Mouse (Mus musculus): ENCODE measurements around the gene Txnrd2. TPM values are rescaled to one million over a fixed set of nuclear protein-coding genes. Genes with fewer than 3 reads are reported as not detected.

Txnrd2 gene
- polyA plus RNA-seq, 1 experiment from 2014 or later = 107 TPM

DNA sequence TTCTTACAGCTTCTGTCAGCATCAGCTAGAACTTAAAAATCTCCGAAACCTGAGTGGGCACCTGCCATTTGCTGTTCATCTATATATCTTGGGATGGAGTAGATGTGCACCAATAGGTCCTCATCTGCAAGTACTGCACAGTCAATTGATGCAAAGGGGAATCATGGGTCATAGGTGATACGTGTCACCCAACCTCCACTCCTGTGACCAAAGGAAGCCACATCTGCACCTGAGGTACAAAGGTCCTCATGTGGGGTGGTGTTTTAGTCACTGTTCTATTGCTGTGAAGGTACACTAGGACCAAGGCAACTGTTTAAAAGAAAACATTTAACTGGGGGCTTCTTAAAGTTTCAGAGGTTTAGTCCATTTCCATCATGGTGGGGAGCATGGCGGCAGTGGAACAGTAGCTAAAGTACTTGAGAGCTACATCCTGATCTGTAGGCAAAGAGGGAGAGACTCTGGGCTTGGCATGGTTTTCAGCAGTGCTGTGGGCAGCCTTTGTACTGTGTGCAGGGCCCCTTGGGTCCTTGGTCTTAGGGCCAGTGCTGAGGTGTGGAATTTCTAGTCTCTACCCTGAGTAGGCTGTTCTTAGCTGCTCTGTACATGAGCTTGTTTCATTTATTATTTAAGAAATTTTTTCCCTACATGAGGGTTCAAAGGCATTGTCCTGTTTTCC, 80.5 kb downstream of the Txnrd2 start:
- no peak for ATAC-seq
- peaks cover under 1% of the 10 kb centered on the region; the same call in 1 of the 2 replicates for H3K4me1 ChIP-seq
- 77% methylated on average over 3 of the region's 3 CpGs for WGBS (ENCODE audit: insufficient replicate concordance)
- H3K27me3 ChIP-seq (replicated peaks) = no peaks in the 10 kb centered on the region
- no peak overlapping the region for H3K9ac ChIP-seq
- H3K4me3 ChIP-seq = no peak overlapping the region
- H3K27ac ChIP-seq = no peak overlapping the region
- H3K4me2 ChIP-seq = no peak overlapping the region
- no peaks in the 10 kb centered on the region for H3K9me3 ChIP-seq (replicated peaks)
- peaks cover 29% of the 10 kb centered on the region for H3K36me3 ChIP-seq

- no peak for ATAC-seq
- Histone ChIP-seq H3K4me2 (no peak overlapping the region), H3K27me3 (replicated peaks) (no peaks in the 10 kb centered on the region), H3K4me3 (no peak overlapping the region), H3K27ac (no peak overlapping the region), H3K36me3 (peaks cover 24% of the 10 kb centered on the region), H3K9ac (no peak overlapping the region), H3K4me1 (no peaks in the 10 kb centered on the region), H3K9me3 (replicated peaks) (no peaks in the 10 kb centered on the region)
- WGBS (ENCODE audit: insufficient replicate concordance) = 68% methylated on average over 1 of the region's 1 CpGs
Observed at GRCm38 (mm10) chr16:18507200-18507549, 81.0 kb downstream of the Txnrd2 start.

- no peak overlapping the region for H3K4me3 ChIP-seq
Observed at GRCm38 (mm10) chr16:18511741-18512140, 85.6 kb downstream of the Txnrd2 start.

GRCm38 (mm10) chr16:18513508-18513907, 87.3 kb downstream of the Txnrd2 start:
- Histone ChIP-seq H3K9me3 (replicated peaks) (no peaks in the 10 kb centered on the region), H3K4me1 (no peaks in the 10 kb centered on the region), H3K4me3 (no peak overlapping the region), H3K9ac (no peak overlapping the region), H3K4me2 (no peak overlapping the region), H3K27me3 (replicated peaks) (no peaks in the 10 kb centered on the region), H3K36me3 (no peaks in the 10 kb centered on the region), H3K27ac (no peak overlapping the region)
- no peak for ATAC-seq
- 80% methylated on average over 6 of the region's 6 CpGs for WGBS (ENCODE audit: insufficient replicate concordance)

More at GRCm38 (mm10) chr16:18511741-18512140, 85.6 kb downstream of the Txnrd2 start:
- no peak overlapping the region for H3K4me2 ChIP-seq
- no peaks in the 10 kb centered on the region for H3K4me1 ChIP-seq
- WGBS (ENCODE audit: insufficient replicate concordance) = 74% methylated on average over 5 of the region's 5 CpGs
- H3K9me3 ChIP-seq (replicated peaks) = no peaks in the 10 kb centered on the region
- H3K27ac ChIP-seq = no peak overlapping the region
- ATAC-seq = no peak
- no peaks in the 10 kb centered on the region for H3K27me3 ChIP-seq (replicated peaks)
- no peaks in the 10 kb centered on the region for H3K36me3 ChIP-seq
- no peak overlapping the region for H3K9ac ChIP-seq

DNA sequence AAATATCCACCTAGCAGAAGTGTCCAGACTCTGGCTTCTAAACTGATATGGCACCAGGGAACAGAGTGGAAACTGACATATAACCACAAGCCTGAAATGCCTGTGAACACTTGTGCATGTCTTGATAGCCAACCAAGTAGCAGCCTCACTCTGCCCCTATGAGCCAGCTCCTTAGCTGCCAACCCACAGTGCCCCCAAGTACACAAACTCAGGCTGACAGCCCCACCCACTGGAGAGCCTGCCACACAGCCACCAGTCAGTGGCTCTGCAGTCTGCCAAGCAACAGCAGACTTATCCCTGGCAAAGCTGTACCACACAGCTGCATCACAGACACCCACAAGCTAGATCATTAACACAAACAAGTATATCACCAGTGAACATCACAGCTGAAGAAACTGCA, 91.9 kb downstream of the Txnrd2 start:
- Histone ChIP-seq H3K36me3 (no peaks in the 10 kb centered on the region), H3K9me3 (replicated peaks) (no peaks in the 10 kb centered on the region), H3K4me2 (no peak overlapping the region), H3K27ac (no peak overlapping the region), H3K9ac (no peak overlapping the region), H3K4me1 (no peaks in the 10 kb centered on the region), H3K4me3 (no peak overlapping the region), H3K27me3 (replicated peaks) (no peaks in the 10 kb centered on the region)
- no peak for ATAC-seq

GRCm38 (mm10) chr16:18523563-18524245, 97.5 kb downstream of the Txnrd2 start:
- Histone ChIP-seq H3K9ac (no peak overlapping the region), H3K4me1 (no peaks in the 10 kb centered on the region), H3K4me2 (no peak overlapping the region), H3K9me3 (replicated peaks) (no peaks in the 10 kb centered on the region), H3K36me3 (no peaks in the 10 kb centered on the region), H3K4me3 (no peak overlapping the region), H3K27me3 (replicated peaks) (no peaks in the 10 kb centered on the region), H3K27ac (no peak overlapping the region)
- WGBS (ENCODE audit: insufficient replicate concordance) = 82% methylated on average over 8 of the region's 8 CpGs
- ATAC-seq = no peak

DNA sequence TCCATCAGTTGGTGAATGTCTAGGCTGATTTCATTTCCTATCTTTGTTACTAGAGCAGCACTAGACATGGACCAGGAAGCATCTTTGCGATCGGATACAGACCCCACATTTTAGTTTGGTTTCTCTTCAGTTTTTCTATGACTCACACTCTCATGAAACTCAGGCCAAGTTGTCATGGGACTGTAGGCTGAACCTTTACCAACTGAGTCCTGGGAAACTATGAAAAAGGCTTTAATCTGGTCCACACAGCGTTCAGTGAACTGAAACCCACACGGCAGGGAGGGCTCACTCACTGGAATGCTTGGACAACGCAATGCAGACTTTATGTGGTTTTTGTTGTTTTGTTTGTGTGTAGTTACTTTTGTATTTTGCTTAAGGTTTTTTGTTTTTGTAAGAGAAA, 102.5 kb downstream of the Txnrd2 start:
- no peaks in the 10 kb centered on the region for H3K9me3 ChIP-seq (replicated peaks)
- H3K4me1 ChIP-seq = no peaks in the 10 kb centered on the region
- H3K9ac ChIP-seq = no peak overlapping the region
- H3K27me3 ChIP-seq (replicated peaks) = no peaks in the 10 kb centered on the region
- H3K27ac ChIP-seq = no peak overlapping the region
- 86% methylated on average over 5 of the region's 5 CpGs for WGBS (ENCODE audit: insufficient replicate concordance)
- no peak for ATAC-seq
- 0 out of 2 replicates have a peak, but pooled peaks cover 3% of the 10 kb centered on the region for H3K36me3 ChIP-seq
- no peak overlapping the region for H3K4me2 ChIP-seq
- no peak overlapping the region for H3K4me3 ChIP-seq

Other genes with a start within 250 kb of the Txnrd2 start
- gene Ccdc188, start 208.5 kb upstream of the Txnrd2 start, polyA plus RNA-seq (2016; fragmentation: Nextera tagmentation; extraction: Ambion mirVana) = not detected in 2 replicates
- 4.3 and 4.9 TPM in 2 replicates for gene Zdhhc8, start 191.2 kb upstream of the Txnrd2 start, polyA plus RNA-seq (2016; fragmentation: Nextera tagmentation; extraction: Ambion mirVana)
- 88.8 and 96.5 TPM in 2 replicates for gene Trmt2a, start 177.7 kb upstream of the Txnrd2 start, polyA plus RNA-seq (2016; fragmentation: Nextera tagmentation; extraction: Ambion mirVana)
- gene Ranbp1, start 177.7 kb upstream of the Txnrd2 start, polyA plus RNA-seq (2016; fragmentation: Nextera tagmentation; extraction: Ambion mirVana) = 595 and 610 TPM in 2 replicates
- 1.7 TPM in 1 of 2 replicates, not detected in the other for gene Gm49776, start 168.1 kb upstream of the Txnrd2 start, polyA plus RNA-seq (2016; fragmentation: Nextera tagmentation; extraction: Ambion mirVana)
- gene Dgcr8, start 137.1 kb upstream of the Txnrd2 start, polyA plus RNA-seq (2016; fragmentation: Nextera tagmentation; extraction: Ambion mirVana) = 17.1 and 19.0 TPM in 2 replicates
- 76.3 and 79.3 TPM in 2 replicates for gene Tango2, start 78.3 kb upstream of the Txnrd2 start, polyA plus RNA-seq (2016; fragmentation: Nextera tagmentation; extraction: Ambion mirVana)
- 12.6 and 12.9 TPM in 2 replicates for gene Arvcf, start 78.2 kb upstream of the Txnrd2 start, polyA plus RNA-seq (2016; fragmentation: Nextera tagmentation; extraction: Ambion mirVana)
- 113 and 120 TPM in 2 replicates for gene Comt, start 468 bp downstream of the Txnrd2 start, polyA plus RNA-seq (2016; fragmentation: Nextera tagmentation; extraction: Ambion mirVana)
- 14.0 and 15.0 TPM in 2 replicates for gene Gnb1l, start 72.3 kb downstream of the Txnrd2 start, polyA plus RNA-seq (2016; fragmentation: Nextera tagmentation; extraction: Ambion mirVana)
- gene Rtl10, start 72.5 kb downstream of the Txnrd2 start, polyA plus RNA-seq (2016; fragmentation: Nextera tagmentation; extraction: Ambion mirVana) = 1.3 and 1.7 TPM in 2 replicates
- 0.08 TPM in 1 of 2 replicates, not detected in the other for gene Tbx1, start 164.3 kb downstream of the Txnrd2 start, polyA plus RNA-seq (2016; fragmentation: Nextera tagmentation; extraction: Ambion mirVana)
- gene Gp1bb, start 196.0 kb downstream of the Txnrd2 start, polyA plus RNA-seq (2016; fragmentation: Nextera tagmentation; extraction: Ambion mirVana) = 40.8 and 44.2 TPM in 2 replicates
- gene Gm49601, start 200.0 kb downstream of the Txnrd2 start, polyA plus RNA-seq (2016; fragmentation: Nextera tagmentation; extraction: Ambion mirVana) = 0.31 and 0.61 TPM in 2 replicates
- gene Sept5, start 203.6 kb downstream of the Txnrd2 start, polyA plus RNA-seq (2016; fragmentation: Nextera tagmentation; extraction: Ambion mirVana) = 2.6 and 2.8 TPM in 2 replicates

Data from liver, embryonic 12.5 days (tissue).